Mouse (Mus musculus) layer of hippocampus, adult 8-10 months (tissue): ENCODE measurements around the gene Wnk4. TPM values are rescaled to one million over a fixed set of nuclear protein-coding genes. Genes with fewer than 3 reads are reported as not detected.
"Not testable (repeated sequence)": the region's sequence is repeated elsewhere in the genome, so short reads cannot be mapped to it uniquely, and the experiment has no call there.

Experiments used
- DNase-seq, 2 experiments: peaks; one replicate each; pipeline ENCODE4 v3.0.0; 2022; ENCODE audit warnings: low spot score in 2 of 2
- total RNA-seq, 4 experiments: library from RNA; stranded (reverse); gene quantifications; 2 replicates each; pipeline ENCODE4 v1.2.4; 2022

The Wnk4 gene
- total RNA-seq, 4 experiments from 2014 or later: 9.0 to 11.6 (median 10.9) TPM

- DNase-seq: no peak
Measured at GRCm38 (mm10) chr11:101315082-101315650, 54.8 kb downstream of the Wnk4 start.

GRCm38 (mm10) chr11:101315665-101316500 lies 55.5 kb downstream of the Wnk4 start, which contains the start of gene Psme3:
TSS of gene Psme3 (plus strand) at chr11:101316213.
- DNase-seq: peak; percentile 89 to 94

GRCm38 (mm10) chr11:101316501-101316917 lies 56.1 kb downstream of the Wnk4 start:
- DNase-seq: no peak

- DNase-seq: peak; percentile 50 to 79
Measured at GRCm38 (mm10) chr11:101323609-101324008, 63.2 kb downstream of the Wnk4 start.

GRCm38 (mm10) chr11:101324763-101325162 lies 64.4 kb downstream of the Wnk4 start, which contains the start of gene Aoc2:
TSS of gene Aoc2 (plus strand) at chr11:101325063.
- no peak for DNase-seq

- not testable (repeated sequence) for DNase-seq
Measured at GRCm38 (mm10) chr11:101325201-101325600, 64.8 kb downstream of the Wnk4 start.

GRCm38 (mm10) chr11:101326147-101326546 lies 65.8 kb downstream of the Wnk4 start:
- DNase-seq: no peak

Other genes starting within 250 kb of the Wnk4 start
- gene Naglu, start 190.6 kb upstream of the Wnk4 start, total RNA-seq: 10 to 100 TPM in 2 of 4 experiments, 1 to 10 TPM in 2; 7.3 to 22.9 (median 15.2) TPM
- 1 to 10 TPM in 3 of 4 experiments, under 1 TPM in 1; 0.83 to 1.4 (median 1.2) TPM for gene Hsd17b1, start 182.2 kb upstream of the Wnk4 start, total RNA-seq
- 10 to 100 TPM; 24.5 to 29.1 (median 27.6) TPM for gene Coasy, start 178.0 kb upstream of the Wnk4 start, total RNA-seq
- 10 to 100 TPM; 36.2 to 41.6 (median 39.6) TPM for gene Mlx, start 173.3 kb upstream of the Wnk4 start, total RNA-seq
- 1 to 10 TPM; 2.5 to 5.4 (median 3.9) TPM for gene Psmc3ip, start 165.1 kb upstream of the Wnk4 start, total RNA-seq
- gene Retreg3, start 140.7 kb upstream of the Wnk4 start, total RNA-seq: 10 to 100 TPM; 51.3 to 53.1 (median 52.4) TPM
- gene Tubg1, start 140.6 kb upstream of the Wnk4 start, total RNA-seq: 10 to 100 TPM; 39.8 to 43.9 (median 43.3) TPM
- 10 to 100 TPM; 32.9 to 43.5 (median 38.2) TPM for gene Tubg2, start 104.7 kb upstream of the Wnk4 start, total RNA-seq
- gene Cntnap1, start 90.0 kb upstream of the Wnk4 start, total RNA-seq: 100 to 1,000 TPM; 157 to 185 (median 168) TPM
- gene Plekhh3, start 89.2 kb upstream of the Wnk4 start, total RNA-seq: 10 to 100 TPM; 13.6 to 16.9 (median 15.6) TPM
- under 1 TPM; 0.31 to 0.50 (median 0.35) TPM for gene Ccr10, start 85.1 kb upstream of the Wnk4 start, total RNA-seq
- gene Ezh1, start 34.1 kb upstream of the Wnk4 start, total RNA-seq: 10 to 100 TPM; 63.5 to 88.1 (median 77.5) TPM
- gene Ramp2, start 14.5 kb upstream of the Wnk4 start, total RNA-seq: 10 to 100 TPM; 54.2 to 66.0 (median 64.6) TPM
- gene Vps25, start 6.9 kb upstream of the Wnk4 start, total RNA-seq: 10 to 100 TPM; 59.1 to 76.6 (median 65.5) TPM
- gene Cntd1, start 18.4 kb downstream of the Wnk4 start, total RNA-seq: 1 to 10 TPM in 1 of 4 experiments, under 1 TPM in 3; 0.16 to 1.4 (median 0.52) TPM
- 10 to 100 TPM; 90.3 to 98.9 (median 91.4) TPM for gene Coa3, start 18.5 kb downstream of the Wnk4 start, total RNA-seq
- 100 to 1,000 TPM; 167 to 224 (median 191) TPM for gene Becn1, start 41.7 kb downstream of the Wnk4 start, total RNA-seq
- 100 to 1,000 TPM; 110 to 129 (median 117) TPM for gene Psme3, start 55.6 kb downstream of the Wnk4 start, total RNA-seq
- 1 to 10 TPM; 5.1 to 9.9 (median 7.4) TPM for gene Aoc2, start 64.5 kb downstream of the Wnk4 start, total RNA-seq
- 1 to 10 TPM in 1 of 4 experiments, under 1 TPM in 3; 0.57 to 1.1 (median 0.78) TPM for gene Aoc3, start 70.0 kb downstream of the Wnk4 start, total RNA-seq
- gene G6pc, start 107.0 kb downstream of the Wnk4 start, total RNA-seq: not detected
- gene Aarsd1, start 157.0 kb downstream of the Wnk4 start, total RNA-seq: 10 to 100 TPM; 47.6 to 54.3 (median 48.9) TPM
- 1 to 10 TPM; 6.0 to 9.6 (median 6.5) TPM for gene Gm27029, start 164.2 kb downstream of the Wnk4 start, total RNA-seq
- 10 to 100 TPM; 27.8 to 35.4 (median 31.9) TPM for gene Rundc1, start 164.5 kb downstream of the Wnk4 start, total RNA-seq
- 1 to 10 TPM in 3 of 4 experiments, under 1 TPM in 1; 0.74 to 1.5 (median 1.3) TPM for gene Ptges3l, start 164.8 kb downstream of the Wnk4 start, total RNA-seq
- gene Rpl27, start 181.7 kb downstream of the Wnk4 start, total RNA-seq: 10 to 100 TPM; 23.9 to 46.8 (median 33.8) TPM
- 1 to 10 TPM; 2.2 to 7.6 (median 3.5) TPM for gene Ifi35, start 187.8 kb downstream of the Wnk4 start, total RNA-seq
- 100 to 1,000 TPM; 109 to 121 (median 110) TPM for gene Rnd2, start 204.4 kb downstream of the Wnk4 start, total RNA-seq
- gene Vat1, start 205.7 kb downstream of the Wnk4 start, total RNA-seq: 10 to 100 TPM; 27.9 to 42.8 (median 34.9) TPM